Mouse (Mus musculus) liver, embryonic 11.5 days (tissue): Measurements from ENCODE around the gene Hist1h2ae. TPM values are rescaled to one million over a fixed set of nuclear protein-coding genes. Genes with fewer than 3 reads are reported as not detected.
A peak's percentile ranks its signal among the peaks of the same experiment; 100 is the strongest.
"Not testable (repeated sequence)": the region's sequence is repeated elsewhere in the genome, so short reads cannot be mapped to it uniquely, and the experiment has no call there.

ENCODE experiments used
- ATAC-seq: fragments of 200-750 bp; cut with Nextera tagmentation; replicated peaks from 2 replicates; pipeline ENCODE4 v1.8.0; 2017; ENCODE audit warnings: moderate number of reproducible peaks, mild to moderate bottlenecking, moderate TSS enrichment, moderate library complexity; ENCODE audit not compliant: low FRiP score
- DNase-seq: peaks from one replicate; pipeline ENCODE4 v3.0.0-alpha.2; 2017; ENCODE audit warnings: low spot score
- H3K27ac ChIP-seq: fragments of 300-500 bp; sonication (generic); 2 replicates; pipeline ENCODE4 v1.5.1; 2014; ENCODE audit warnings: mild to moderate bottlenecking, low read depth, low read length, control low read depth
- H3K27me3 ChIP-seq: fragments of 300-500 bp; sonication (generic); replicated peaks from 2 replicates; pipeline ENCODE4 v1.6.1; 2014; ENCODE audit warnings: low read length, mixed read lengths; ENCODE audit not compliant: control insufficient read depth, insufficient read depth
- H3K36me3 ChIP-seq: fragments of 300-500 bp; sonication (generic); 2 replicates; pipeline ENCODE4 v1.6.1; 2014; ENCODE audit warnings: mild to moderate bottlenecking, low read length, moderate library complexity, mixed read lengths; ENCODE audit not compliant: control insufficient read depth, insufficient read depth
- H3K4me1 ChIP-seq: fragments of 300-500 bp; sonication (generic); replicated peaks from 2 replicates; pipeline ENCODE4 v1.6.1; 2014; ENCODE audit warnings: low read length, mixed read lengths; ENCODE audit not compliant: control insufficient read depth, insufficient read depth
- H3K4me2 ChIP-seq: fragments of 300-500 bp; sonication (generic); 2 replicates; pipeline ENCODE4 v1.6.1; 2014; ENCODE audit warnings: mild to moderate bottlenecking, control low read depth, moderate library complexity
- H3K4me3 ChIP-seq: fragments of 300-500 bp; sonication (generic); 2 replicates; pipeline ENCODE4 v1.5.1; 2014; ENCODE audit warnings: low read depth, low read length, control low read depth
- H3K9ac ChIP-seq: fragments of 300-500 bp; sonication (generic); 2 replicates; pipeline ENCODE4 v1.6.1; 2014; ENCODE audit warnings: low read depth, low read length, control low read depth
- H3K9me3 ChIP-seq: fragments of 300-500 bp; sonication (generic); 2 replicates; pipeline ENCODE4 v1.6.1; 2016; ENCODE audit warnings: low read length, inconsistent platforms, mixed read lengths; ENCODE audit not compliant: control insufficient read depth
- WGBS: fragments of 180-500 bp; shearing (Covaris S2); extraction: QIAGEN DNeasy Blood & Tissue Kit; methylation state at CpG from one replicate; pipeline ENCODE4 v1.1.7; 2014; 5-methylcytosine and 5-hydroxymethylcytosine counted together
- polyA plus RNA-seq: library from polyadenylated mRNA; unstranded; fragments of >200 nt; fragmentation: Nextera tagmentation; extraction: Ambion mirVana; gene quantifications from 2 replicates; pipeline ENCODE4 v1.2.1, GENCODE M21; 2014

Hist1h2ae gene
- polyA plus RNA-seq, 1 experiment from 2014 or later: 62.9 TPM

DNA sequence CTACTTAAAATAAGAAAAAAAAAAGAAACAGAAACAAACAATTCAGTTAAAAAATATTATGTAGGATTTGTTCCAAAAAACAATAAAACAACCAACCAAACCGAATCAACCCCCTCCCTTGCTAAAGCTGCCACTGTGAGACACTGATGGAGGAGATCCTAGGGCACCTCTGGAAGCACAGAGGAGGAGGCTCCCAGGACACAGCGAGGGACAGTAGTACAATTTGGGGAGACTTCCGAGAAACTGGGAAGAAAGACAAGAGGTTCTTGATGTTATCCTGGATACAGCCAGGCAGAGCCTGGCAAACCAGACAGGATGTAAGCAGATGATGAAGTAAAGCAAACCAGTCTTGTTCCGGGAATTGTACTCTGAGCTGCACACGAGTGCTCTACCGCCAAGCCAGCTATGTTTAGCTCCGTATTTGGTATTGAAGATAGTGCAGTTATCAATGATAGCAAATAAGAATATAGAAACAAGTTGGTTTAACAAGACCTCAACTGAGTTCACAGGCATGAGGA, 32.2 kb upstream of the Hist1h2ae start:
- Histone ChIP-seq H3K4me3 (no peak overlapping the region), H3K27me3 (no peaks in the 10 kb centered on the region), H3K9ac (no peak overlapping the region), H3K4me1 (no peaks in the 10 kb centered on the region), H3K36me3 (no peaks in the 10 kb centered on the region), H3K9me3 (no peaks in the 10 kb centered on the region), H3K4me2 (no peak overlapping the region), H3K27ac (no peak overlapping the region)
- DNase-seq (no peak), ATAC-seq (no peak)
- 69% methylated on average over 7 of the region's 7 CpGs for WGBS

GRCm38 (mm10) chr13:23597957-23598356, 26.9 kb upstream of the Hist1h2ae start:
- Histone ChIP-seq H3K36me3 (no peaks in the 10 kb centered on the region), H3K27ac (no peak overlapping the region), H3K4me1 (peaks cover 27% of the 10 kb centered on the region), H3K9me3 (no peaks in the 10 kb centered on the region), H3K9ac (no peak overlapping the region), H3K27me3 (no peaks in the 10 kb centered on the region), H3K4me2 (0 out of 2 replicates have a peak overlapping the region, but pooled peaks have one; percentile 4), H3K4me3 (no peak overlapping the region)
- DNase-seq (peak; percentile 64), ATAC-seq (no peak; the same call in 1 of the 2 replicates)
- WGBS: 8% methylated on average over 9 of the region's 9 CpGs

DNA sequence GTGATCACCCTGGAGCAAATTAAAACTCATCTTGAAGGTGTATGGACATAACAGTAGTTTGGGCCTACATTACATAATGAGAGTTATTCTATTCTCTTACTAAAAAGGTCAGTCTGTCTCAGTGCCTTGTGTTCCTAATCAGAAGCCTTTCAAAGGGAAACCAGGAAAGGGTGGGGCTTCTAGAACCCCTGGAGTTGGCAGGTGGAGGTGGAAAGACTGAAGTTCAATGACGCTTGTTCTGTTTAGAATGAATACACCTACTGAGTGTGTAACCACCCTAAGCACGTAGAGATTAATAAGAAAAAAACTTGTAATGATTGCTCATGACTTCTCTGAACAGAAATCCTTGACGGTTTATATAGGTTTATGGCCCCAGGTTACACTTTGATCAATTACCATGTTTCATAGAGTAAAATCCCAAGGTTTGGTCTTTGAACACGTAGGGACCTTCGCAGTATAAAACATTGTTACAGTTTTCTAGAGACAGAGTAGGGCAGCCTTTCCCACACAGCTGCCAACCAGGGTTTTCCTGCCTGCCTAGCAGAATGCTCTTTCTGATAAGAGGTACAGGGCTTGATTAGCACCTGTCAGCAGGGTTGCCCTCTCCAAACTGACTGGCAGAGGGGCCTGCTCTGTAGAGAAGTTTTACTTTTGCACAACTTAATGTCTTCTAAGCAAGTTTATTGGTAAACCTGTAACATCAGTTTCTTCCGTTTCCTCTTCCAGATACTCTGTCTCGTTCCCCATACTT, 24.8 kb upstream of the Hist1h2ae start:
- WGBS: 62% methylated on average over 7 of the region's 7 CpGs
- DNase-seq (no peak), ATAC-seq (peak; percentile 96)
- no peaks in the 10 kb centered on the region for H3K27me3 ChIP-seq
- peak overlapping the region; percentile 44 for H3K9ac ChIP-seq
- no peaks in the 10 kb centered on the region for H3K9me3 ChIP-seq
- peak overlapping the region; percentile 36 for H3K4me2 ChIP-seq
- H3K4me3 ChIP-seq: no peak overlapping the region
- peaks cover 32% of the 10 kb centered on the region for H3K4me1 ChIP-seq
- H3K36me3 ChIP-seq: no peaks in the 10 kb centered on the region
- peak overlapping the region; percentile 75 for H3K27ac ChIP-seq

GRCm38 (mm10) chr13:23595185-23595584, 24.2 kb upstream of the Hist1h2ae start:
- H3K4me1 ChIP-seq: peaks cover 32% of the 10 kb centered on the region
- peak overlapping the region; percentile 26 for H3K9ac ChIP-seq
- DNase-seq: no peak
- 45% methylated on average over 2 of the region's 2 CpGs for WGBS
- ATAC-seq: 0 out of 2 replicates have a peak, but pooled peaks have one; percentile 27
- no peak overlapping the region for H3K4me3 ChIP-seq
- H3K27ac ChIP-seq: peak overlapping the region; percentile 75; the same call in 1 of the 2 replicates
- H3K27me3 ChIP-seq: no peaks in the 10 kb centered on the region
- no peaks in the 10 kb centered on the region for H3K9me3 ChIP-seq
- H3K4me2 ChIP-seq: peak overlapping the region; percentile 20; the same call in 1 of the 2 replicates
- no peaks in the 10 kb centered on the region for H3K36me3 ChIP-seq

GRCm38 (mm10) chr13:23593051-23593770, 22.2 kb upstream of the Hist1h2ae start:
- peaks cover 32% of the 10 kb centered on the region for H3K4me1 ChIP-seq
- H3K4me3 ChIP-seq: no peak overlapping the region
- no peak overlapping the region for H3K9ac ChIP-seq
- no peaks in the 10 kb centered on the region for H3K27me3 ChIP-seq
- peak overlapping the region; percentile 58 for H3K27ac ChIP-seq
- ATAC-seq: no peak
- 45% methylated on average over 5 of the region's 5 CpGs for WGBS
- no peak for DNase-seq
- H3K9me3 ChIP-seq: no peaks in the 10 kb centered on the region
- H3K36me3 ChIP-seq: no peaks in the 10 kb centered on the region
- H3K4me2 ChIP-seq: no peak overlapping the region

DNA sequence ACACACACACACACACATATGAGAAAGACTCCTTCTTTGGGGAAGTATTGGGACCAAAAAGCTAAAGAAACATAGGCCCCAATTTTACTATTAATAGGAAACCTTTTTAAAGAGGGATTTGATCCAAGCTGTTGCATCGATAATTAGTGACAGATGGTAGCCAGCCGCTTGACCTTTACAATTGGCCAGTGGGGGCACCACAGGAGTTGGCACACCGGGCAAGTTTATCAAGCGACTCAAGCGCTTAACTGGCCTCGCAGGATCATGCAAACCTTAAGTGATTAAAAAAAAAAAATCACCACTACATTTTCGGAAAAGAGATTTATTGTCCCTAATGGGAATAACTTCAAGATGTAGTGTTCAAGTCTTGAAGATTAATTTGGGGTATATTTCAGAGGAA, 21.6 kb upstream of the Hist1h2ae start:
- DNase-seq: no peak
- no peak overlapping the region for H3K9ac ChIP-seq
- no peak for ATAC-seq
- peaks cover 32% of the 10 kb centered on the region for H3K4me1 ChIP-seq
- H3K27me3 ChIP-seq: no peaks in the 10 kb centered on the region
- no peak overlapping the region for H3K4me2 ChIP-seq
- H3K36me3 ChIP-seq: no peaks in the 10 kb centered on the region
- H3K9me3 ChIP-seq: no peaks in the 10 kb centered on the region
- H3K4me3 ChIP-seq: no peak overlapping the region
- no peak overlapping the region; the same call in 1 of the 2 replicates for H3K27ac ChIP-seq
- 82% methylated on average over 7 of the region's 7 CpGs for whole genome bisulfite sequencing

DNA sequence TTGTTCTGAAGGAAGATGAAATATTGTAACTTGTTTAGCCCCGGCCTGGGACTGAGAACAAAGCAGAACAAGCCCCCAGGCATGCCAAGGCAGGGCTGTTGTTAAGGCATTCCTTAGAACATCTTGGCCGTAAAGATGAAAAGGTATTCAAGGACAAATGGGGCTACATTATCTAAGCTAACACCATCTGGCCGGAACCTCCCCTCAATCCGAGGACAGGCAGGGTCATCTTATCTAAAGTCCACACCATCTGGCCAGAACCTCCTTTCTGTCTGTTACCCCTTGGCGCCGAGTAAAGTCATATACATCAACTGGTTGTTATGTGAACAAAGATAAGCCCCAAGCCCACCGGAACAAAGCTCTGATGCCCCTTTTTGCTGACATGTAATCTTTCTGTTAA, 20.9 kb upstream of the Hist1h2ae start:
- not testable (repeated sequence) for DNase-seq, H3K36me3 ChIP-seq, H3K27ac ChIP-seq, H3K9ac ChIP-seq, H3K4me2 ChIP-seq, ATAC-seq, H3K27me3 ChIP-seq, H3K4me3 ChIP-seq, H3K9me3 ChIP-seq
- 62% methylated on average over 7 of the region's 7 CpGs for WGBS
- H3K4me1 ChIP-seq: peaks cover 35% of the 10 kb centered on the region

DNA sequence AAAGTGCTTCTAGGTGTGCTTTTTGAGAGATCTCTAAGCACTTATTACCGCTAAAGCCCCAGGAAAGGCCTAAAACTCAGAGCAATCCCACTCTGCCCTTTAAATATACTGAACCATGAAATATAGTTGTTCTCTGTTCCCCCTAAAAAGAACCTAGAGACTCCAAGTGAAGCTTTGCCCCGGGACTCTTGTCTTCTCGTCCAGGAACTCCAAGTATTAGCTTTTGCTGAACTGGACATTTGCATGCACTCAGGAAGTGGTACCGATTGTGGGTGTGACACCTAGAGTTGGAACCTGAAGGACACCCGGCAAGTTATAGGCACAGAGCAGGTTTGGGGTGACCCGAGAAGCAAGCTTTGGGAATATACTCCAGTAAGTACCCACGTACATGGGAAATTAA, 20.2 kb upstream of the Hist1h2ae start:
- 95% methylated on average over 7 of the region's 7 CpGs for WGBS

More for the DNA sequence above, 20.2 kb upstream of the Hist1h2ae start:
- no peak overlapping the region for H3K9ac ChIP-seq
- no peak overlapping the region for H3K4me2 ChIP-seq
- no peaks in the 10 kb centered on the region for H3K36me3 ChIP-seq
- no peak overlapping the region for H3K27ac ChIP-seq
- H3K4me3 ChIP-seq: no peak overlapping the region
- peaks cover 37% of the 10 kb centered on the region for H3K4me1 ChIP-seq
- ATAC-seq: no peak
- no peaks in the 10 kb centered on the region for H3K27me3 ChIP-seq
- DNase-seq: no peak
- H3K9me3 ChIP-seq: no peaks in the 10 kb centered on the region
